ENCODE assay signal across 19 mouse cellular contexts in genomic region chr11:100391884-100392345, GRCm38 (mm10). TPM values are rescaled to one million over a fixed set of nuclear protein-coding genes. Genes with fewer than 3 reads are reported as not detected.
DNase-seq lines count a peak whose midpoint lies in the region; ATAC-seq and TF ChIP-seq lines count a peak whose summit lies in the region.
"Had no signal": no experiment of that assay in that cellular context is flagged by ENCODE, and none has a peak within 500 bp of the region (broad histone marks: within the 10 kb centered on the region; RNA-seq: fewer than 3 reads in every experiment).

No protein-coding gene starts in this region.

- ATAC-seq in heart, embryonic 13.5 days (ENCODE audit: extremely low read depth, insufficient number of reproducible peaks, low FRiP score, low TSS enrichment) = no peak
- ATAC-seq in heart, embryonic 11.5 days (replicated peaks; ENCODE audit: insufficient number of reproducible peaks, low FRiP score, low TSS enrichment) = no peak
- no peak for ATAC-seq in kidney, postnatal 0 days (replicated peaks; ENCODE audit: low FRiP score, low read depth)
- ATAC-seq in megakaryocyte progenitor cell, adult 5-6 weeks (replicated peaks; ENCODE audit: poor library complexity) = no peak

- H3K27ac ChIP-seq in heart, embryonic 13.5 days (replicated peaks) = peak overlapping the region; percentile 92
- H3K27ac ChIP-seq in heart, embryonic 11.5 days (ENCODE audit: low read depth, low read length) = no peak overlapping the region
- H3K27ac ChIP-seq in kidney, postnatal 0 days = peak overlapping the region; percentile 84; the same call in 1 of the 2 replicates
- H3K27ac ChIP-seq: forebrain, embryonic 10.5 days; hindbrain, embryonic 15.5 days; liver, embryonic 14.5 days; macrophage; midbrain, embryonic 12.5 days had no signal

- H3K4me2 ChIP-seq in heart, embryonic 13.5 days = no peak overlapping the region
- H3K4me2 ChIP-seq in heart, embryonic 11.5 days = no peak overlapping the region
- H3K4me2 ChIP-seq in kidney, postnatal 0 days (ENCODE audit: low read length) = no peak overlapping the region
- H3K4me2 ChIP-seq: hindbrain, embryonic 15.5 days; midbrain, embryonic 12.5 days had no signal

- H3K9me3 ChIP-seq in heart, embryonic 13.5 days = no peaks in the 10 kb centered on the region
- H3K9me3 ChIP-seq in heart, embryonic 11.5 days (replicated peaks; ENCODE audit: control insufficient read depth, low read length) = no peaks in the 10 kb centered on the region
- no peaks in the 10 kb centered on the region for H3K9me3 ChIP-seq in kidney, postnatal 0 days (replicated peaks; ENCODE audit: low read length)
- H3K9me3 ChIP-seq in E14TG2a.4 (ENCODE audit: low read length) = no peaks in the 10 kb centered on the region
- H3K9me3 ChIP-seq: embryonic facial prominence, embryonic 15.5 days; forebrain, embryonic 10.5 days; G1E; hindbrain, embryonic 15.5 days; limb, embryonic 10.5 days; midbrain, embryonic 12.5 days had no signal

- 85% methylated on average over 7 of the region's 7 CpGs for WGBS in heart, embryonic 13.5 days
- WGBS in heart, embryonic 11.5 days (ENCODE audit: insufficient replicate concordance) = 88% methylated on average over 7 of the region's 7 CpGs
- WGBS in kidney, postnatal 0 days = 86% methylated on average over 7 of the region's 7 CpGs

- no peak for TF ChIP-seq CTCF in kidney, postnatal 0 days (IDR thresholded peaks at IDR 0.05; ENCODE audit: low read depth)
- TF ChIP-seq CTCF in E14TG2a.4 (conservative IDR thresholded peaks at IDR 0.05; ENCODE audit: low read length) = no peak

- H3K36me3 ChIP-seq in heart, embryonic 13.5 days = peaks cover 11% of the 10 kb centered on the region
- H3K36me3 ChIP-seq in heart, embryonic 11.5 days (ENCODE audit: control insufficient read depth, insufficient read depth, low read length) = no peaks in the 10 kb centered on the region
- no peaks in the 10 kb centered on the region for H3K36me3 ChIP-seq in kidney, postnatal 0 days (ENCODE audit: insufficient read depth, low read length)
- peaks cover 38% of the 10 kb centered on the region for H3K36me3 ChIP-seq in E14TG2a.4 (ENCODE audit: insufficient read depth, low read length)
- H3K36me3 ChIP-seq: embryonic facial prominence, embryonic 15.5 days; forebrain, embryonic 10.5 days; G1E; hindbrain, embryonic 15.5 days; limb, embryonic 10.5 days; midbrain, embryonic 12.5 days had no signal

- DNase-seq in kidney, postnatal 0 days (ENCODE audit: low spot score) = no peak
- DNase-seq in kidney, adult 11 months = no peak
- DNase-seq in R1 (ENCODE audit: low read depth, low spot score) = peak; percentile 84
- DNase-seq: cerebellum, postnatal 14 days; embryo, embryonic 11 days; thymus, adult 2 months had no signal

- H3K4me1 ChIP-seq in heart, embryonic 13.5 days = peaks cover 96% of the 10 kb centered on the region
- H3K4me1 ChIP-seq in heart, embryonic 11.5 days (ENCODE audit: control insufficient read depth, insufficient read depth, low read length) = peaks cover 89% of the 10 kb centered on the region
- peaks cover 76% of the 10 kb centered on the region for H3K4me1 ChIP-seq in kidney, postnatal 0 days (replicated peaks; ENCODE audit: insufficient read depth, low read length)
- peaks cover 99% of the 10 kb centered on the region for H3K4me1 ChIP-seq in E14TG2a.4 (replicated peaks; ENCODE audit: low read depth, low read length)

- H3K4me3 ChIP-seq in heart, embryonic 13.5 days = no peak overlapping the region
- no peak overlapping the region for H3K4me3 ChIP-seq in heart, embryonic 11.5 days (ENCODE audit: low read depth, low read length)
- no peak overlapping the region for H3K4me3 ChIP-seq in kidney, postnatal 0 days (replicated peaks; ENCODE audit: low read depth, low read length)
- H3K4me3 ChIP-seq in E14TG2a.4 (replicated peaks; ENCODE audit: low read length) = peak overlapping the region; percentile 70
- H3K4me3 ChIP-seq: embryonic facial prominence, embryonic 15.5 days; forebrain, embryonic 10.5 days; hindbrain, embryonic 15.5 days; limb, embryonic 10.5 days; midbrain, embryonic 12.5 days had no signal

- H3K27me3 ChIP-seq in heart, embryonic 13.5 days (replicated peaks) = no peaks in the 10 kb centered on the region
- H3K27me3 ChIP-seq in heart, embryonic 11.5 days (ENCODE audit: control insufficient read depth, insufficient read depth, low read length) = no peaks in the 10 kb centered on the region
- H3K27me3 ChIP-seq in kidney, postnatal 0 days (ENCODE audit: insufficient read depth, low read length) = no peaks in the 10 kb centered on the region
- no peaks in the 10 kb centered on the region for H3K27me3 ChIP-seq in E14TG2a.4 (ENCODE audit: insufficient read depth, low read length)
- H3K27me3 ChIP-seq: embryonic facial prominence, embryonic 15.5 days; hindbrain, embryonic 15.5 days had no signal

- H3K9ac ChIP-seq in heart, embryonic 13.5 days = no peak overlapping the region
- no peak overlapping the region for H3K9ac ChIP-seq in heart, embryonic 11.5 days (ENCODE audit: low read depth, low read length)
- no peak overlapping the region for H3K9ac ChIP-seq in kidney, postnatal 0 days (ENCODE audit: low read depth, low read length)
- H3K9ac ChIP-seq: embryonic facial prominence, embryonic 15.5 days; hindbrain, embryonic 15.5 days; liver, embryonic 14.5 days; midbrain, embryonic 12.5 days had no signal

RNA-seq across cellular contexts. Expression of gene Jup, which starts 5.6 kb away (rescaled TPM):
- 107 and 111 TPM in 2 replicates for polyA plus RNA-seq in heart, embryonic 13.5 days (2015; fragmentation: Nextera tagmentation; extraction: Ambion mirVana)
- 72.2 and 80.6 TPM in 2 replicates for polyA plus RNA-seq in heart, embryonic 11.5 days (2014; fragmentation: Nextera tagmentation; extraction: Ambion mirVana)
- 119 and 129 TPM in 2 replicates for polyA plus RNA-seq in kidney, postnatal 0 days (2015; fragmentation: Nextera tagmentation; extraction: Ambion mirVana)
- total RNA-seq in megakaryocyte progenitor cell, adult 5-6 weeks (2015) = 1.5 and 4.0 TPM in 2 replicates
- total RNA-seq in megakaryocyte progenitor cell, adult 5-6 weeks (2017) = 1.4 and 2.5 TPM in 2 replicates
- polyA plus RNA-seq: G1E had no signal

RNA-seq across cellular contexts. Expression of gene P3h4, which starts 22.7 kb away (rescaled TPM):
- 62.9 and 63.5 TPM in 2 replicates for polyA plus RNA-seq in heart, embryonic 13.5 days (2015; fragmentation: Nextera tagmentation; extraction: Ambion mirVana)
- polyA plus RNA-seq in heart, embryonic 11.5 days (2014; fragmentation: Nextera tagmentation; extraction: Ambion mirVana) = 67.2 and 70.6 TPM in 2 replicates
- 51.4 and 54.5 TPM in 2 replicates for polyA plus RNA-seq in kidney, postnatal 0 days (2015; fragmentation: Nextera tagmentation; extraction: Ambion mirVana)
- 0.05 TPM in 1 of 2 replicates, not detected in the other for total RNA-seq in megakaryocyte progenitor cell, adult 5-6 weeks (2015)
- 0.08 TPM in 1 of 2 replicates, not detected in the other for total RNA-seq in megakaryocyte progenitor cell, adult 5-6 weeks (2017)
- total RNA-seq: G1E; neutrophil, adult 5-6 weeks had no signal
- polyA plus RNA-seq: G1E had no signal

RNA-seq across cellular contexts. Expression of gene Fkbp10, which starts 23.6 kb away (rescaled TPM):
- 112 and 119 TPM in 2 replicates for polyA plus RNA-seq in heart, embryonic 13.5 days (2015; fragmentation: Nextera tagmentation; extraction: Ambion mirVana)
- 89.3 and 107 TPM in 2 replicates for polyA plus RNA-seq in heart, embryonic 11.5 days (2014; fragmentation: Nextera tagmentation; extraction: Ambion mirVana)
- 108 and 122 TPM in 2 replicates for polyA plus RNA-seq in kidney, postnatal 0 days (2015; fragmentation: Nextera tagmentation; extraction: Ambion mirVana)
- total RNA-seq in megakaryocyte progenitor cell, adult 5-6 weeks (2015) = not detected in 2 replicates
- not detected in 2 replicates for total RNA-seq in megakaryocyte progenitor cell, adult 5-6 weeks (2017)
- total RNA-seq: neutrophil, adult 5-6 weeks had no signal
- polyA plus RNA-seq: G1E, macrophage had no signal

RNA-seq across cellular contexts. Expression of gene Hap1, which starts 36.0 kb away (rescaled TPM):
- 8.0 and 9.3 TPM in 2 replicates for polyA plus RNA-seq in heart, embryonic 13.5 days (2015; fragmentation: Nextera tagmentation; extraction: Ambion mirVana)
- 3.0 and 3.4 TPM in 2 replicates for polyA plus RNA-seq in heart, embryonic 11.5 days (2014; fragmentation: Nextera tagmentation; extraction: Ambion mirVana)
- polyA plus RNA-seq in kidney, postnatal 0 days (2015; fragmentation: Nextera tagmentation; extraction: Ambion mirVana) = 13.8 and 15.7 TPM in 2 replicates
- total RNA-seq in megakaryocyte progenitor cell, adult 5-6 weeks (2015) = not detected in 2 replicates
- not detected in 2 replicates for total RNA-seq in megakaryocyte progenitor cell, adult 5-6 weeks (2017)
- polyA plus RNA-seq: G1E, macrophage had no signal

RNA-seq across cellular contexts. Expression of gene Nt5c3b, which starts 49.7 kb away (rescaled TPM):
- 104 and 110 TPM in 2 replicates for polyA plus RNA-seq in heart, embryonic 13.5 days (2015; fragmentation: Nextera tagmentation; extraction: Ambion mirVana)
- polyA plus RNA-seq in heart, embryonic 11.5 days (2014; fragmentation: Nextera tagmentation; extraction: Ambion mirVana) = 98.8 and 111 TPM in 2 replicates
- polyA plus RNA-seq in kidney, postnatal 0 days (2015; fragmentation: Nextera tagmentation; extraction: Ambion mirVana) = 97.6 and 98.6 TPM in 2 replicates
- 21.4 and 32.9 TPM in 2 replicates for total RNA-seq in megakaryocyte progenitor cell, adult 5-6 weeks (2015)
- total RNA-seq in megakaryocyte progenitor cell, adult 5-6 weeks (2017) = 31.8 and 37.3 TPM in 2 replicates
